Mouse (Mus musculus) cerebellum, postnatal 25 days (tissue): ENCODE data around the gene Spi1.

Experiments
- DNase-seq, 2 experiments: peaks; one replicate each; pipeline ENCODE4 v3.0.0; 2021; ENCODE audit warnings: mixed read lengths in 2 of 2

Gene Spi1

DNA sequence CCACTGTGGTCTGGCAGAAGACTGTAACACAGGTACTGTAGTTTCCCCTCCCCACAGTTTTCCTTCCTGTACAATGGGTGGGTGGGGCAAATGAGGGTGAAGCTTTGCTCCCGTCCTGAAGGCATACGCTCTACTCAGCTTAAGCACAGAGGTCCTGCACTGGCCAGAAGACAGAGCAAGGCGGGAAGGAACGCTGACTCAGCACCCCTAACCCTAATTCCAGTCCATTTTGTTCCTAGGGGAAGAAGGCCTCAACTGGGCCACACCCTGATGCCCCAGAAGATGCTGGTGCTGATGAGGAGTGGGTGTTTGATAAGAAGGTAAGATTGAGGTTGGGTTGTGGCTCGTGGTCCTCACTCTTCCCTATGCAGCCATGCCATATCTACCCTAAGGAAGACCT lies 46.6 kb downstream of the Spi1 start:
- DNase-seq, result no peak

DNA sequence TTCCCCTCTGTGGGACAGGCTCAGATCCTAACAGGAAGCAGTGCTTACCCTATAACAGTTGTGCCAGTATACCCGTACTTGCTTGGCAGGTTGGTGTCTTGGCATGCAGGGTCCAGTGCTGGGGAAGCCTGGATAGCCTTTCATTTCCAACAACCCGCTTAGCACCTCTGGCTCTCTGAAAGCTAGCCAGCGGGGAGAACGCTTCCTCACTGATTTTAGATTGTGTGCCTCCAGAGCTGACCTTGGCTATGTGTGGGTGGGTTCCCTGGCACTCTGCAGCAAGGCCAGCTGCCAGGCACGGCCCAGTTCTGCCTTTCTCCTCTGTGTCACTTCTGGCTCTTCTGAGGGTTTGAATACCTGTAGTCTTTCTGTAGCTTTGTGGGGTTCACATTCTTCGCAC lies 47.9 kb downstream of the Spi1 start:
- peak in 1 of 2 experiments; percentile 16 for DNase-seq

DNA sequence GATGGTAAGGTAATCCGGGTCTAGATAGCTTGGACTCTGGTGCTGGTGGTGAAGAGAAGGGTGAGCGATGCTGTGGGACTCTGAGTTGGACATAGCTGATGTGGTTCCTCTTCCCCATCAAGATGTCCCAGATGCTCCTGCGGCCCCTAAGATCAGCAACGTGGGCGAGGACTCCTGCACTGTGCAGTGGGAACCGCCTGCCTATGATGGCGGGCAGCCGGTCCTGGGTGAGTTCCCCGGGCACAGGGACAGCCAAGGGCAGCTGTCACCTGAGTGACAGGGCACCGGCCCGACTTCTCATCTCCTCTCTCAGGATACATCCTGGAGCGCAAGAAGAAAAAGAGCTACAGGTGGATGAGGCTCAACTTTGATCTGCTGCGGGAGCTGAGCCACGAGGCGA lies 49.1 kb downstream of the Spi1 start:
- peak in 1 of 2 experiments; percentile 19 for DNase-seq

GRCm38 (mm10) chr2:91132035-91132434 lies 49.8 kb downstream of the Spi1 start:
- DNase-seq, result no peak

GRCm38 (mm10) chr2:91136513-91137412 lies 54.6 kb downstream of the Spi1 start:
- DNase-seq, result peak; percentile 66 to 74

DNA sequence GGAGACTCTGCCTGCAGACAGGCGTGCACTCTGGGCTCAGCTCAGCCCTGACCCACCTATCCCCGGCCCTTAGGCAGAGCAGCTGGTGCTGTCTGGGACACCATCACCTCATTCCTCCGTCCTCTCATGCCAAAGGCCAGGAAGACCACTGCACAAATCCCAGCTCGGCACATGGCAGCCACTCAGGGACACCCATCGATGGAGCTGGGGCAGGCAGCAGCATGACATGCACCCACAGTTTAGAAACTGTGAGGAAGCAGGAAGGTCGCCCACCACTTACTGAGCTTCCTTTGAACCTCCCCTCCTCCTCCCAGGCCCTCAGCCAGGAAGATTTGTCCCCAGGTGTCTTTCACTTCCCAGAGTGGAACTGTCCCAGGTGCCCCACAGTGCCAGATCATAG lies 55.3 kb downstream of the Spi1 start:
- DNase-seq, result peak in 1 of 2 experiments; percentile 61

GRCm38 (mm10) chr2:91139311-91139710 lies 57.1 kb downstream of the Spi1 start:
- no peak for DNase-seq

DNA sequence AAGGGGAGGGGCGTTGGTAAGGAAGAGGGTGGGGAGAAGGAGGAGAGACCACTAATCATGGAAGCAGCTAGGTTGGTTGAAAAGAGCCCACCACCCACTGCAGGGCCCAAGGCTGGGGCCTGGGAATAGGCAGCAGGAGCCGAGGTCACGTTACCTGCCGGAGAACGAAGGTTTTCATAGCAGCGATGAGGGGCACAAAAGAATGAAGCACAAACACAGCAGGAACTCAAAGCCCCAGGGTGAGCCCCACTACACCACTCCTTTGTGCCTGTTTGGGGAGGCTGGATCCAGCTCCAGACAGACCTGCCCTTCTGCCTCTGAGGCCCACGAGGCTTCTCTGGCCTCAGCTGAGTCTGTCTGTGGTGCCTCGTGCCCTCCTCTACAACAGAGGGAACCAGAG lies 57.6 kb downstream of the Spi1 start:
- DNase-seq, result no peak

- no peak for DNase-seq
These were observed 60.7 kb downstream of the Spi1 start for GRCm38 (mm10) chr2:91142920-91143319.

- DNase-seq, result no peak
These were observed 61.2 kb downstream of the Spi1 start for GRCm38 (mm10) chr2:91143401-91143800.

GRCm38 (mm10) chr2:91148101-91148500 lies 65.9 kb downstream of the Spi1 start:
- DNase-seq, result no peak

- DNase-seq, result no peak
These were observed 69.1 kb downstream of the Spi1 start for GRCm38 (mm10) chr2:91151331-91151730.

- no peak for DNase-seq
These were observed 70.7 kb downstream of the Spi1 start for GRCm38 (mm10) chr2:91152885-91153377.

DNA sequence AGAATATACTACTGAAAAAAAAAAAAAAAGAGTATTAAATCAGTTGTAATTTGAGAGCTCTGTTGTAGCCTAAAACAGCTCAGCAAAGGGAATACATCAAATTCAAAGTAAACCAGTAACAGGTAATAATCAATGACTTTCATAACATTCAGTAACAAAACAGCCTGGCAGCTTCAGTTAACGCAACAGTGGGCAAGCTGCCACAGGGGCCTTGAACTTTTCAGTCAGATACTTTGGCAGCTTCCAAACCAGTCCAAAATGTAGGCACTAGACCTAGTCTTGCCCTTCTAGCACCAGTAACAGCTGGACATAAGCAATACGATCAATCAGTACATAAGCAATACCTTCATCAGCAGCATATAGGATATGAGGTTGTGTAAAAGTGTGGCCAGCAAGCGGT lies 71.9 kb downstream of the Spi1 start:
- DNase-seq, result no peak

DNA sequence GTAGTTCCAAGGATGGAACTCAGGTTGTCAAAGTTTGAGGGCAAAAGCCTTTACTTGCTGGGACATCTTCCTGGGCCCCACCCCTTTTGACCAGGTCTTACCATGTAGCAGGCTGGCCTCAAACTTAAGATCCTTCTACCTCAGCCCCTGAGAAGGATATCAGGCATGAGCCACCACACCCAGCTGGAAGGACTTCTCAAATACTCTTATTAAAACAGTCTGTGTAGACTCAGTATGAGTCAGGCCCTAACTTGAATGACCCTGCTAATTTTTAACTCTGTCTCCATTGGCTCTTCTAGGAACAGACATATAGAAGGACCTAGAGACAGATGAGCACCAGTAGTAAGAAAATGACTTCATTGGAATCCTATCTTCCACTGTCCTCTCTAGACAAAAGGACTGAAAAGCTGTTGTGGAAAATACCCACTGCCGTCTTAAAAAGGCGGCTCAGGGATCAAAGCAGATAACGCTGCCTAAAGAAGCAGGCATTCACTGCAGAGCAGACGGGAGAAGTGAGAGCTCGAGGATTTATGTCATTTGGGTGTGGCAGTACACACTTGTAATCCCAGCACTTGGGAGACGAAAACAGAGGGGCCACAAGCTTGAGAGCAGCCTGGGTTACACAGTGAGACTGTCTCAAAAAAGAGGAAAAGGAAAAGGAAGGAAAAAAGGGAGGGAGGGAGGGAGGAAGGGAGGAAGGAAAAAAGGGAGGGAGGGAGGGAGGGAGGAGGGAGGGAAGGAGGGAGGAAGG lies 75.0 kb downstream of the Spi1 start:
- DNase-seq, result no peak

DNA sequence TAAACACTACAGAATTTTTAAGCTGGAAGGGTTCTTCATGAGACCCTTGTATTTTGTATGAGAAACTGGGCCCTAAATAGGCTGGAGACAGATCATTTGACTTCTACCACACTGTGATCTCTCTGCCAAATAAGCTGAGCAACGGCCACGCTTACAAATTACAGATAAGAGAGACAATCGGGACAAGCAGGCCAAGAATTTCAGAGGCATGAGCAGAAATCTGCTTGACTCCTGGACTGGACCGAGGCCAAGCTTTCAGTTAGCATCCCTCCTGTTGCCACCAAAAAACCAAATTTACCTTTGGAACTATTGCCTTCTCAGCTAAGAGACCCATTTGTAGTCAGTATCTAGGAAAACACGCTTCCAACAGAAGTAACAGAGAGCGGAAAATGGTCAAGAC lies 78.4 kb downstream of the Spi1 start:
- DNase-seq, result peak in 1 of 2 experiments; percentile 38

DNA sequence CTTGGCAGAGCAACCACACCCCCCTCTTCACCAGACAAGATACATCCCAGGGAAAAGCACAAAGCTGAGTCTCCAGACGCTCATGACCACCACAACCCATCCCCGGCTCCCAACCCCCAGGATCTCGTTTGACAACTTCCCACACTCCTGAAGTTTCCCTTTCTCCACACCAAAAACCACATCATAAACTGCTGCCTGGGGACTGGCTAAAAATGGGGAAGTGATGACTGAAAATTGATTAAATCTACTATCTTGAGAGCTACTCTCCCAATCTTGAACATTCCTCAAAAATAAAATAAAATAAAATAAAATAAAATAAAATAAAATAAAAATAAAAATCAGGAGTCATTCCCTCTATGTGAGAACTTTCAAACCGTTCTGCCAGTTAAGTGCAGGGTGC lies 80.8 kb downstream of the Spi1 start:
- no peak for DNase-seq

DNA sequence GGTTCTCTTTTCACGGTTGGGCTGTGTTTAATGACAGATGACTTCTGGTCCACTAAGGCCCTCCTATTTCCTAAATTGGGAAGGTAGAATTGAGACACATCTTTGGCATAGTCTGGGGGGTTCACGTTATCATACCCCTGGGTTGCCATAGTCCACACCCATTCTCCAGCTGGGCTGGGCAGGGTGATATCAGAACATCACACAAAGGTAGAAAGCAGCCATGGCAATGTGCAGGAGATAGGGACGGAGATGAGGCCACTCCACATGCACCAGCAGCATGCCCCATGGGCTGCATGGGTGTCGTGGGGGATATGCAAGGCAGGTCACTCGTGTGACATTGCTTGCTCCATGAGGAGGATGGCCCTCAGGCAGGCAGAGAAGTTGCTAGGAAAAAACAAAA lies 81.3 kb downstream of the Spi1 start:
- no peak for DNase-seq

GRCm38 (mm10) chr2:91164991-91165390 lies 82.8 kb downstream of the Spi1 start:
- no peak for DNase-seq
